Comparison of ENCODE assay signal across 28 mouse cellular contexts in genomic region chr13:89012500-89012899, GRCm38 (mm10).
DNase-seq lines count a peak whose midpoint lies in the region; ATAC-seq lines count a peak whose summit lies in the region.
"Had no signal": no experiment of that assay in that cellular context is flagged by ENCODE, and none has a peak within 500 bp of the region (broad histone marks: within the 10 kb centered on the region; RNA-seq: fewer than 3 reads in every experiment).

No protein-coding gene starts in this region.

- no peaks in the 10 kb centered on the region for H3K36me3 ChIP-seq in forebrain, embryonic 14.5 days (ENCODE audit: control insufficient read depth, insufficient read depth, low read length)
- no peaks in the 10 kb centered on the region for H3K36me3 ChIP-seq in forebrain, embryonic 11.5 days (ENCODE audit: control insufficient read depth, insufficient read depth, low read length)
- no peaks in the 10 kb centered on the region for H3K36me3 ChIP-seq in hindbrain, embryonic 14.5 days (replicated peaks; ENCODE audit: control insufficient read depth, insufficient read depth)
- no peaks in the 10 kb centered on the region for H3K36me3 ChIP-seq in hindbrain, embryonic 12.5 days
- no peaks in the 10 kb centered on the region for H3K36me3 ChIP-seq in neural tube, embryonic 13.5 days
- H3K36me3 ChIP-seq: embryonic facial prominence, embryonic 10.5 days; embryonic facial prominence, embryonic 13.5 days; G1E; hindbrain, embryonic 15.5 days; intestine, embryonic 15.5 days had no signal

- peak; percentile 41 for DNase-seq in forebrain, embryonic 14.5 days (ENCODE audit: low spot score)
- DNase-seq in forebrain, embryonic 11.5 days (ENCODE audit: low spot score), result no peak
- DNase-seq in hindbrain, embryonic 14.5 days (ENCODE audit: low spot score), result no peak
- no peak for DNase-seq in neural tube, embryonic 10.5 days (ENCODE audit: extremely low spot score, low spot score)
- DNase-seq: adrenal gland, postnatal 10 days; adrenal gland, postnatal 36 days; B cell, adult 2 months; cerebellum, adult 11 months; cerebellum, adult 2 months; cerebellum, adult 9-11 months; cerebellum, postnatal 36 days; embryo, embryonic 11 days; gastrocnemius, adult 2 months; gastrocnemius, postnatal 14 days; heart, adult 11 months; kidney, adult 11 months; kidney, adult 8-10 months had no signal

- H3K9ac ChIP-seq in forebrain, embryonic 14.5 days (ENCODE audit: low read length), result no peak overlapping the region
- no peak overlapping the region for H3K9ac ChIP-seq in forebrain, embryonic 11.5 days (ENCODE audit: low read length)
- H3K9ac ChIP-seq in hindbrain, embryonic 14.5 days, result no peak overlapping the region
- H3K9ac ChIP-seq in hindbrain, embryonic 12.5 days, result no peak overlapping the region
- H3K9ac ChIP-seq in neural tube, embryonic 13.5 days, result no peak overlapping the region
- H3K9ac ChIP-seq: embryonic facial prominence, embryonic 13.5 days; hindbrain, embryonic 15.5 days; intestine, embryonic 15.5 days had no signal

- ATAC-seq in forebrain, embryonic 14.5 days, result peak; percentile 51; the same call in 1 of the 2 replicates
- no peak for ATAC-seq in forebrain, embryonic 11.5 days (replicated peaks; ENCODE audit: low FRiP score)
- ATAC-seq in hindbrain, embryonic 14.5 days (ENCODE audit: low FRiP score), result 0 out of 2 replicates have a peak, but pooled peaks have one; percentile 24
- ATAC-seq in hindbrain, embryonic 12.5 days (ENCODE audit: low FRiP score), result no peak
- ATAC-seq in neural tube, embryonic 13.5 days (ENCODE audit: low read depth), result peak; percentile 40
- ATAC-seq: intestine, embryonic 15.5 days; Patski had no signal

- no peaks in the 10 kb centered on the region for H3K9me3 ChIP-seq in forebrain, embryonic 14.5 days (replicated peaks; ENCODE audit: control insufficient read depth, low read length)
- H3K9me3 ChIP-seq in forebrain, embryonic 11.5 days (ENCODE audit: control insufficient read depth, low read length), result no peaks in the 10 kb centered on the region
- no peaks in the 10 kb centered on the region for H3K9me3 ChIP-seq in hindbrain, embryonic 14.5 days (ENCODE audit: control insufficient read depth, low read length)
- no peaks in the 10 kb centered on the region for H3K9me3 ChIP-seq in hindbrain, embryonic 12.5 days (replicated peaks)
- H3K9me3 ChIP-seq in neural tube, embryonic 13.5 days, result no peaks in the 10 kb centered on the region
- H3K9me3 ChIP-seq: embryonic facial prominence, embryonic 10.5 days; embryonic facial prominence, embryonic 13.5 days; G1E; hindbrain, embryonic 15.5 days; intestine, embryonic 15.5 days had no signal

- no peak overlapping the region for H3K4me2 ChIP-seq in forebrain, embryonic 14.5 days (ENCODE audit: low read length)
- H3K4me2 ChIP-seq in forebrain, embryonic 11.5 days (ENCODE audit: low read depth, low read length, severe bottlenecking), result no peak overlapping the region
- no peak overlapping the region for H3K4me2 ChIP-seq in hindbrain, embryonic 14.5 days (replicated peaks)
- no peak overlapping the region for H3K4me2 ChIP-seq in hindbrain, embryonic 12.5 days (replicated peaks)
- H3K4me2 ChIP-seq in neural tube, embryonic 13.5 days, result no peak overlapping the region
- H3K4me2 ChIP-seq: embryonic facial prominence, embryonic 13.5 days; heart, embryonic 11.5 days; hindbrain, embryonic 15.5 days; intestine, embryonic 15.5 days had no signal

- H3K4me3 ChIP-seq in forebrain, embryonic 14.5 days (ENCODE audit: low read depth, low read length), result no peak overlapping the region
- H3K4me3 ChIP-seq in forebrain, embryonic 11.5 days (ENCODE audit: low read depth, low read length), result no peak overlapping the region
- H3K4me3 ChIP-seq in hindbrain, embryonic 14.5 days (replicated peaks; ENCODE audit: low read length), result no peak overlapping the region
- no peak overlapping the region for H3K4me3 ChIP-seq in hindbrain, embryonic 12.5 days
- H3K4me3 ChIP-seq in neural tube, embryonic 13.5 days, result no peak overlapping the region
- H3K4me3 ChIP-seq: embryonic facial prominence, embryonic 10.5 days; embryonic facial prominence, embryonic 13.5 days; erythroblast, embryonic 14.5 days; gastrocnemius, adult 2 months; hindbrain, embryonic 15.5 days; intestine, embryonic 15.5 days had no signal

- H3K4me1 ChIP-seq in forebrain, embryonic 14.5 days (ENCODE audit: control insufficient read depth, insufficient read depth, low read length), result no peaks in the 10 kb centered on the region
- no peaks in the 10 kb centered on the region for H3K4me1 ChIP-seq in forebrain, embryonic 11.5 days (replicated peaks; ENCODE audit: control insufficient read depth, insufficient read depth, low read length)
- H3K4me1 ChIP-seq in hindbrain, embryonic 14.5 days (replicated peaks; ENCODE audit: control insufficient read depth, insufficient read depth, low read length), result no peaks in the 10 kb centered on the region
- no peaks in the 10 kb centered on the region for H3K4me1 ChIP-seq in hindbrain, embryonic 12.5 days
- H3K4me1 ChIP-seq in neural tube, embryonic 13.5 days (replicated peaks), result no peaks in the 10 kb centered on the region
- H3K4me1 ChIP-seq: embryonic facial prominence, embryonic 10.5 days; embryonic facial prominence, embryonic 13.5 days; hindbrain, embryonic 15.5 days; intestine, embryonic 15.5 days had no signal

- H3K27ac ChIP-seq in forebrain, embryonic 14.5 days (ENCODE audit: low read depth, low read length), result no peak overlapping the region
- no peak overlapping the region for H3K27ac ChIP-seq in forebrain, embryonic 11.5 days (ENCODE audit: low read depth, low read length)
- no peak overlapping the region for H3K27ac ChIP-seq in hindbrain, embryonic 14.5 days
- no peak overlapping the region for H3K27ac ChIP-seq in hindbrain, embryonic 12.5 days
- no peak overlapping the region for H3K27ac ChIP-seq in neural tube, embryonic 13.5 days (replicated peaks)
- H3K27ac ChIP-seq: embryonic facial prominence, embryonic 10.5 days; embryonic facial prominence, embryonic 13.5 days; gastrocnemius, adult 2 months; hindbrain, embryonic 15.5 days; intestine, embryonic 15.5 days had no signal

- no peaks in the 10 kb centered on the region for H3K27me3 ChIP-seq in forebrain, embryonic 14.5 days (replicated peaks; ENCODE audit: control insufficient read depth, insufficient read depth, low read length)
- H3K27me3 ChIP-seq in forebrain, embryonic 11.5 days (ENCODE audit: control insufficient read depth, insufficient read depth, low read length), result no peaks in the 10 kb centered on the region
- no peaks in the 10 kb centered on the region for H3K27me3 ChIP-seq in hindbrain, embryonic 14.5 days (ENCODE audit: control insufficient read depth, insufficient read depth, low read length)
- H3K27me3 ChIP-seq in hindbrain, embryonic 12.5 days, result no peaks in the 10 kb centered on the region
- H3K27me3 ChIP-seq in neural tube, embryonic 13.5 days, result no peaks in the 10 kb centered on the region
- H3K27me3 ChIP-seq: CH12.LX; embryonic facial prominence, embryonic 13.5 days; hindbrain, embryonic 15.5 days; intestine, embryonic 15.5 days; Patski had no signal

Comparison
In these comparisons a context has a peak if more than half of its experiments do, and no peak if none do; other contexts are left out.
1. ATAC-seq: peak in forebrain, embryonic 14.5 days (single experiment), hindbrain, embryonic 14.5 days (single experiment) and neural tube, embryonic 13.5 days (single experiment); none in forebrain, embryonic 11.5 days (single experiment) and hindbrain, embryonic 12.5 days (single experiment).